Mouse (Mus musculus): ENCODE measurements around the gene Acadvl. TPM values are rescaled to one million over a fixed set of nuclear protein-coding genes. Genes with fewer than 3 reads are reported as not detected.
"Not testable (repeated sequence)": the region's sequence is repeated elsewhere in the genome, so short reads cannot be mapped to it uniquely, and the experiment has no call there.

Gene Acadvl
- total RNA-seq, 2 experiments from 2014 or later: 50.7 to 53.6 TPM

GRCm38 (mm10) chr11:70029130-70029801 lies 14.1 kb upstream of the Acadvl start:
- intact Hi-C loops (cut with DNase I): no loop called here
- DNase-seq (ENCODE audit: low spot score in 2 of 2): peak; percentile 85 to 96

GRCm38 (mm10) chr11:70028401-70029129 lies 13.4 kb upstream of the Acadvl start:
- DNase-seq (ENCODE audit: low spot score in 2 of 2): no peak
- intact Hi-C loops (cut with DNase I): no loop called here

GRCm38 (mm10) chr11:70027397-70027796 lies 12.2 kb upstream of the Acadvl start:
- intact Hi-C loops (cut with DNase I): no loop called here
- DNase-seq (ENCODE audit: low spot score in 2 of 2): no peak

GRCm38 (mm10) chr11:70026689-70027088 lies 11.5 kb upstream of the Acadvl start:
- intact Hi-C loops (cut with DNase I): no loop called here
- DNase-seq (ENCODE audit: low spot score in 2 of 2): no peak

GRCm38 (mm10) chr11:70024151-70024514 lies 8.9 kb upstream of the Acadvl start:
- intact Hi-C loops (cut with DNase I): no loop called here
- no peak for DNase-seq (ENCODE audit: low spot score in 2 of 2)

GRCm38 (mm10) chr11:70023481-70024150 lies 8.4 kb upstream of the Acadvl start:
- intact Hi-C loops (cut with DNase I): no loop called here

GRCm38 (mm10) chr11:70021264-70022132 lies 6.3 kb upstream of the Acadvl start:
- peak; percentile 98 to 99 for DNase-seq (ENCODE audit: low spot score in 2 of 2)
- intact Hi-C loops (cut with DNase I): no loop called here

More at GRCm38 (mm10) chr11:70023481-70024150, 8.4 kb upstream of the Acadvl start:
- no peak for DNase-seq (ENCODE audit: low spot score in 2 of 2)

GRCm38 (mm10) chr11:70020731-70021263 lies 5.6 kb upstream of the Acadvl start:
- peak; percentile 74 to 89 for DNase-seq (ENCODE audit: low spot score in 2 of 2)
- intact Hi-C loops (cut with DNase I): no loop called here

GRCm38 (mm10) chr11:70020022-70020631 lies 4.9 kb upstream of the Acadvl start:
- peak; percentile 61 to 65 for DNase-seq (ENCODE audit: low spot score in 2 of 2)
- intact Hi-C loops (cut with DNase I): no loop called here

- intact Hi-C loops (cut with DNase I): no loop called here
- DNase-seq (ENCODE audit: low spot score in 2 of 2): no peak
These were observed 4.3 kb upstream of the Acadvl start for GRCm38 (mm10) chr11:70019495-70020021.

- intact Hi-C loops (cut with DNase I): no loop called here
- DNase-seq (ENCODE audit: low spot score in 2 of 2): peak; percentile 80 to 85
These were observed 3.1 kb upstream of the Acadvl start for GRCm38 (mm10) chr11:70018131-70018990.

GRCm38 (mm10) chr11:70017199-70017767 lies 2.1 kb upstream of the Acadvl start:
- DNase-seq (ENCODE audit: low spot score in 2 of 2): no peak
- intact Hi-C loops (cut with DNase I): no loop called here

GRCm38 (mm10) chr11:70016669-70017068 lies 1.5 kb upstream of the Acadvl start, which contains the start of gene Dlg4:
TSS of gene Dlg4 (plus strand) at chr11:70016942.
- no peak for DNase-seq (ENCODE audit: low spot score in 2 of 2)
- intact Hi-C loops (cut with DNase I): no loop called here

- intact Hi-C loops (cut with DNase I); DNase-seq (ENCODE audit: low spot score in 2 of 2): not testable (repeated sequence)
These were observed 966 bp upstream of the Acadvl start for GRCm38 (mm10) chr11:70016177-70016576.

- intact Hi-C loops (cut with DNase I): no loop called here
- DNase-seq (ENCODE audit: low spot score in 2 of 2): no peak
These were observed 466 bp upstream of the Acadvl start for GRCm38 (mm10) chr11:70015677-70016076.

GRCm38 (mm10) chr11:70014051-70014450 lies 1.2 kb downstream of the Acadvl start:
- intact Hi-C loops (cut with DNase I): no loop called here
- DNase-seq (ENCODE audit: low spot score in 2 of 2): no peak

- intact Hi-C loops (cut with DNase I): no loop called here
These were observed 1.8 kb downstream of the Acadvl start for GRCm38 (mm10) chr11:70013408-70013807.

More at GRCm38 (mm10) chr11:70013408-70013807, 1.8 kb downstream of the Acadvl start:
- DNase-seq (ENCODE audit: low spot score in 2 of 2): no peak
